Mouse (Mus musculus): ENCODE results near the gene Sh3bp4.

The Sh3bp4 gene

DNA sequence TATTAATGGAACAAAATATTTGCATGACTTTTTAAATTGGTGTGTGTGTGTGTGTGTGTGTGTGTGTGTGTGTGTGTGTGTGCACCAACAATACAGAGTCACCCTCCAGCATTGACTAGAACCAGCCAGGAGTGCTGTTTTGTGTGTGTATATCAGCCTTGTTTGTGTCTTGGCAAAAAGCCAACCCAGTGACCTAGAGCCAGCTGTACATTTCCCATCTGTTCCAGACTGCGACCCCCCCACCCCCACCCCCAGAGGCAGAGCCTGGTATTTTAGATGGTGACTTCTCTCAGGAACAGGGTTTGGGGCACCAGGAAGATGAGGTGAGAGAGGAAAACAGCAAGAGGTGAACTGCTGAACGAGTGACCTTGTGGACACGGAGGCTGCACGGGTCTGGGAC, 24.2 kb downstream of the Sh3bp4 start:
- no peak for DNase-seq

DNA sequence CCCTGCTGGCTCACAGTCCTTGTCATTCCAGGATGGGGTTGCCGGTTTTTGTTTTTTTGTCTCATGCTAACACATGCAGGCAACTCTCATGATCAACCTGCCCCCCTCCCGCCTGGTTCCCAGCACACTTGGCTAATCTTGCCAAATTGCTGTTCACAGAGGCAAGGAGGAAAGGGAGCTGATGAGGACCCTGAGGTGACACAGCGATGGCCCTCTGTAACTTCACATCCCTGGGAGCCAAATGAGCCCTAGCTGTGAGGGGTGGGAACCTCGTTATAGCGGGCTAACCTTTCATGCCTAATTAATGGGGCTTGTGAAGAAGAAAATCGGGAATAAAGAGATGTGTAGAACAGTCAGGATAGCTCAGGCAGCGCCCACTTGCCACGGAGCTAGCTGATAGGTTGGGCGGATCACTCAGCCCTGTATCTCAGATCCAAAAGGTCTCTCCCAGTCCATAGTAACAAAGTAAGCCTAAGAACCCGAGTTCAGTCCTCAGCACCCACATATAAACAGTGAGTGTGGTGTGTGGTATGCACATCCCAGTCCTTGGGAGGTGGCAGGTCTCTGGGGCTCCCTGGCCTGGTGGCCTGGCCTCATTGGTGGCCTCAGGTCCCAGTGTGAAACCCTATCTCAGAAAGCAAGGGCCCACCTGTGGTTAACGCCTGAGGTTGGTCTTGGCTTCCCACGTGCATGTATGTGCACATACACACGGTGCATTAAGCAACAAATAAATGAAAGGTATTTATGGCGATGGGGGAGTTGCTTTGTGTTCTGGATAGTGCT, 25.6 kb downstream of the Sh3bp4 start:
- no peak for DNase-seq

DNA sequence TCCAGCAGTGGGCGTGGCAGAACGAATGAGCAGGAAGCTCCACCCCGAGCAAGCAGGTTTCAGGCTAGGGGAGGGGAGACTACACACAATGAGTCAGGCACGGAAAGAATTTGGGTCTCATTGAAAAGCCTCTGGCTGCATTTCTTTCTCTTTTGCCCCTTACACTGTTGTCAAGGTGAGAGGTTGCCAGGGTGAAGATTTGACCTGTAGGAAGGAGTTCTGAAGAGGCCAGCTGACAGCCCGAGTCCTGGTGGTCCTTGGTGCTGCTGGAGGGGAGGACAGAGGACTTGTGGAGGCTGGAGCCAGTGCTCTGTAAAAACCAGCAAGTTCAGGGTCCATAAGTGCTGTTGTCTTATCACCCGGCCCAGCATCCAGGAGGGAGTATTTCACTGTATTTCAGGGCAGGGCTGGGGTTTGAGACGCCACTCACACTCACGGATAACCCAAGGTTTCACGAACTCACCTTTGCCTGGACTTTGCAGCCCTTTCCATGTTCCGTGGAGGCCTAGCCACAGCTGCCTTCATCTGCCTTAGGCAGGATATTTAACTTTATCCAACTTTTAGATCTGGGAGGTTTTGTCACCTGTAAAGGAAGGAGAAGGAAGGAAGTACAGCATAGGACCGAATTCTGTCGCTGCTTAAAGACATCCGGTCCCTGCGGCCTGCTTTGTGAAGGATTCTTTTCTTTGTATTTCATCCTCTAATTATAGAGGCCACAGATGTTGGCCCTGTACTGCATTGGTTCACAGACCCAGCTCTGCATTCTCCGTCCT, 32.2 kb downstream of the Sh3bp4 start:
- DNase-seq: no peak

DNA sequence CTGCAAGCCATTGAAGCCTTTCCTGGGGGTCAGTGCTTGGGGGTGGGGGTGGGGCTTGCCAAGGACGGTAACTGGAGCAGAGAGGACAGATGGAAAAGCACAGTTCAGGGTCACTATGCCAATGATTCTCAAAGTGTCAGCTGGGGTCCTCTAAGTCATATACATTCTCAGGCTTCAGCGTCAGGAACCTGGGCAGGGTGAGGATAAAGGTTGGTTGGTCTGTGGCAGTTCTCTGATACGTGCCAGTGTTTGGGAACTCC, 32.7 kb downstream of the Sh3bp4 start:
- DNase-seq: no peak

DNA sequence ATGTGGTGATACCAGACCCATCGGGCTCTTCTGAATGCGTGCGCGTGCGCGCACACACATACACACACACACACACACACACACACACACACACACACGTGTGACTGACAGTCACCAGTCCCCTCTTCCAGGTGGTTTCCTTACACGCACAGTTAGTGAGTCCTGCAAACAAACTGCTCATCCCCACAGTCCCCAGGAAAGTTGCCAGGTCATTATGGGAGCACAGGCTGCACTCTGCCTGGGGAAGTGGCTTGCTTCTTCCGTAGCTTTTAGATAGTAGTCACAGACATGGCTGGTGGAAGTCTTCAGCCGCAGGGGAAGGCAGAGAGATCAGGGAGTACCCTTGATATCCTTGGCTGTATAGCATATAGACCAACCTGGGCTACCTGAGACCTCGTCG, 33.3 kb downstream of the Sh3bp4 start:
- DNase-seq: no peak

DNA sequence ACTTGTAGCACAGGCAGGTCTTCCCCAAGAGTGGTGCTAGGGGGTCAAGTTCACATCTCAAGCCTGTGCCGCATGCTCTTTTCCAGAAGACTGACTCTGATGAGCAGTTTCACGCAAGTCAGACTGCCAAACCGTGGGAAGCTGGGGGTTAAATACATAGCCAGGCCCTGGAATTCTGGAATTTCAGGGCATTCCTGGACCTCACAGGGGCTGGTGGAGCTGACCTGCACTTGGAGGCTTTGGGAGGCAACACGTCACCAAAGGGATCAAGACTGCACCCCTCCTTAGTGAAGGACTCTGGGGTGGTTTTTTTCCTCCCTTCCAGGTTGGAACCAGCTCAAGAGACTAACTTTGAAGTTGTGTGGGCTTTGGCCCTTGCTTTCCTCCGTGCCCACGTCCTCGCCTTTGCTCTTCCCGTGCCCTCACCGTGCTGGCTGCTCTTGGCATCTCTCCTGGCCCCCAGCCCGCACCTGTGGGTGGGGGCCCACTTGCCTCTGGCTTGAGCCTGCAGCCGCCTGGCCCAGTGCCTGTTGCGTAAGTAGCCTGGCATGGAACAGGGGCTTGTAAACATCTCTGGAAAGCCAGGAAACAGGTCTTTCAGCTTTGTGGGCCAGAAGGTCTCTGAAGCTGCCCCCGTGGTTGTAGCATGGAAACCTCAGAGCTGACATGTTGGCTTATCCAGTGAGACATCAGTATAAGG, 34.0 kb downstream of the Sh3bp4 start:
- DNase-seq: peak; percentile 74 to 86

DNA sequence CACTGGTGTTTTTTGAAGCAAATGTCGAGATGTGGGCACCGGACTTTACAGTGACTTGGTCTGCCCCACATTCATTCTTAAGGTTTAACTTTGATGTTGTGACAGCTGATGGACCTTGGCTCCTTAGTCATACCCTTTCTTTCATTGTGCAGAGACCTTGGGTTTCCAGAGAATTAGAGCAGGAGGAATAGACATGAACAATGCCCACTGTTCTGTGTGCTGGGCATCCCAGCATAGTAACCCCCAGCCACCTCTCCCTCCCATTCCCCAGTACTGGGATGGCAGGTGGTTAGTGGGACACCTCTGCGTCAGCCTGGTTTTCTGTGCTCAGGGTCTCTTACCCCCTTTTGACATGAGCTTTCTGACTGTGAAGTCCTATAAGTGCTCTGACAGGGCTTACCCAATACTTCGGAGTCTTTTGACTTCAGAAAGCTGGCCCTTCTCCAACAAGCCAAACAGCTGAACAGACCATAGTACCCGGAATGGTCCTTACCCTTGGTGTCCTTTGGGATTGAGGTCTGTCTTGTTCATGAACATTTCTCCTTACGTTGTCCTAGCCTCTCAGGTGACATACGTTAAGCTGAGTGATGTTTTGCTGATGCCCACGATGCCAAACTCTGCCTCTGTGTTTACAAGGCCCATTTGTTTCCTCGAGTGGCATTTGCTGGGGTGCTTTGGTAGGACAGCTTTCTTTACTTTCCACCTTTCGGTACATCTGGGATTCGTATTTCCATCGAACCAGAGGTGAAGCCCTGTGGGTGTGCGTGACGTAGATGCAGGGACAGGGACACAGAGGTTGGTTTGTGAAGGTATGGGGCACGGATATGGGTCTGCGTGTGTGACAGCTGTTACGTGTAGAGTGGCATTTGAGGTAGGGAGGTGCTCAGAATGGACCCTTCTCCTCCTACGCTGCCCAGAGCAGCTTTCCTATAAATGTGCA, 35.9 kb downstream of the Sh3bp4 start:
- no peak for DNase-seq

DNA sequence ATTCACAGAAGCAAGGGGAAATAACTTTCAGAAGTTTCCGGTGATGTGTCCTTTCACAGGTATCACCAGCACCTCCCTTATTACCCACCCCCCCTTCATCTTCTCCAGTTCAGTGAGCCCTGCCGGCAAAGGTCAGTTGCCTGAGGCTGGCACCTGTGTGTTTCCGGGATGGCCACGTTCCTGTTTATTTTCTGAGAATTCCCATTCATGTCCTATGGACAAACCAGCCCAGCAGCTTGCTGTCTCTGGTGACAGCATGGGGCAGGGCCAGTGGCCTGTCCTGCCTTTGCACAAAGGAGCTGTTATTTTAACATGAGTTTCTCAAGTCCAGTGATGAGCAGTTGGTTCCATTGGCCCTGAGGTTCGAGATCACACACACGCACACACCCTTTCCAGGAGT, 37.3 kb downstream of the Sh3bp4 start:
- DNase-seq: peak; percentile 43 to 45

DNA sequence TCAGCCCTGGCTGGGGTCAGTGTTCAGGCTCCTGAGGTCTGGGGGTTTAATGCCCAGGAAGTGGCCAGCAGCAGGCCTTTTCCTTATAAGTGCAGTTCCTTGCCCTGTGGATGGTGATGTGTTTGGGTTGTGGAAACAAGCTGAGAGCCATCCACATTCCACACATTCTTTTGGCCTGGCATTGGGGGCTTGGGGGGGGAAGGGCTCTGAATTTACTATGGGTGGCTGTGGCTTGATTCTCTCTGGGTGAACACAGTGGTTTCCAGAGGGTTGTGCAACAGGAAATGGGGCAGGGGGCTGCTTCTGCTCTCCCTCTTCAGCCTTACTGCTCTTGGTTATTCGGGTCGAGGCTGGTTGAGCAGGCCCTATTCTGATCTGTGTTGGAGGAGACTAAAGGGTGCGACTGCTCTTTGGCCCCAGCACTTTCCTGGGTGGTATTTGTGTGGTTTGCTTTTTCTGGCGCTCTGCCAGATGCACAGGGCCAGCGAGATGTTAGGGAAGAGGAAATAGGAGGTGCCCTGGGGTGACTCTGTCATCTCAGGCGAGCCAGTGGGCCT, 38.2 kb downstream of the Sh3bp4 start:
- DNase-seq: peak; percentile 79 to 80

DNA sequence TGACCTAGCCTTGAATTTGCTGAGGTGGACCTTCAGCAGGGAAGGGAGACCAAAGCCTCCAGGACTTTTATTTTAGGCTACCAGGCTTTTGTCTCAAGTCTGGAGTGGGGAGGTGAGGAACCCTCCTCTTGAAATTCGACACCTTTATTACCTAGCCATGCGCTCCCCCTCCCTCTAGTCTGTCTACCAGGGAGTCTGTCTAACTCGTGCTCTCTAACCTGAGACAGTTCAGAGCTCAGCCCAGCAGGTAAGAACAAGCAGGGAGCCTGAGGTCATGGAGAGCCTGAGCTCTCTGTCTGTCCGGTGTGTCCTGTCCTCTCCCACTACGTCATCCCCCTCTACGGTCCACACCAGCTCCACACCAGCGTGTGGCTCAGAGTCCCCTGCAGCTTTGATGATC, 39.6 kb downstream of the Sh3bp4 start:
- DNase-seq: no peak

DNA sequence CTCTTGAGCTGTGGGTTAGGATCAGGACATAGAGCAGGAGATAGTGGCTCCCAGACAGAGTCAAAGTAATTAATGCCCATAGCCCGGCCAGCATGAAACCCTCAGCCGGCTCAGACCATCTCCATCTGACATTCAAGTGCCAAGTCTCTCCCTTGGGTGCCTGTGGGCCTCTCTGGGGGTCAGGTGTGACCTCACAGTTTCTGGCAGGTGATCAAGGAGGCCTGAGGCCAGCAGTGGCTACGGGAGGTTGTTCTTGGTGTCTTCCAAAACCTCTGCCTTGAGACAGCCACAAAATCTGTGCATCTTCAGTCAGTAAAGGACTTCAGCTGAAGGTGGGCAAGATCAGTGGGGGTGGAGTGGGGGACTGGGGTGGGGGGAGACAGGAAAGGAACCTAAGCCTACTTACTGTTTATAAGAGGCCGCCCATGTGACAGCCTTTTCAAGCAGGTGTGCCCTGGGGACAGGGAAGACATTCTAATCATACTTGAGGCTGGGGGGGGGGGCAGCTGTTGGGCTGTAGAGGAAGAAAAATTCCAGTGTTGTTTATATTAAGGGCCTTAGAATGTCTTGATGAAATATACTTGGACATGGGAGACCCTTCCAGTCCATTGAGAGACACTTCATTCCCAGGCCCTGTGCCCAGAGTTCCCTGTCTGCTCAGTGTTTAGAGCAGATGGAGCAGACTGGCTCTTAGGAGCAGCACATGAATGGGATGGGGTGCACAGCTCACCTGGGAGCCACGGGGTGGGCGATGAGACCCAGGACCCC, 40.7 kb downstream of the Sh3bp4 start:
- no peak for DNase-seq

DNA sequence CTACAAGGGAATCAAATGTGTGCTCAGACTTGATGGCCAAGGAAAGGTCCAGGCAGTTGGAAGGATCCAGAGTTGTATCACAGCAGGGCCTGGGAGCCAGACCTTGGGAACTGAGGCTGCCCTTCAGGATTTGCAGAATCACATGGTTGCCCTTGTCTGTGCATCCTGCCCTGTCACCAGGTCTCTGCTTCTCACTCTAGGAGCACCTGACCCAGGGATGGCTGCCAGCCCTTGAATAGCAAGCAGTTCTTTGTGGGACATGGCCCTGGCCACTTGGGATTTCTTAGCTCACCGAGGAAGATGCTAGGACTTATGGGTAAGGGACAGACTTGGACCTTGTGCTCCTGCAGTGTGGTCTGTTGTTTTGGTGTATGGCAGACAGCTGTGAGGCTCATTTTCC, 42.3 kb downstream of the Sh3bp4 start:
- peak; percentile 50 to 59 for DNase-seq

DNA sequence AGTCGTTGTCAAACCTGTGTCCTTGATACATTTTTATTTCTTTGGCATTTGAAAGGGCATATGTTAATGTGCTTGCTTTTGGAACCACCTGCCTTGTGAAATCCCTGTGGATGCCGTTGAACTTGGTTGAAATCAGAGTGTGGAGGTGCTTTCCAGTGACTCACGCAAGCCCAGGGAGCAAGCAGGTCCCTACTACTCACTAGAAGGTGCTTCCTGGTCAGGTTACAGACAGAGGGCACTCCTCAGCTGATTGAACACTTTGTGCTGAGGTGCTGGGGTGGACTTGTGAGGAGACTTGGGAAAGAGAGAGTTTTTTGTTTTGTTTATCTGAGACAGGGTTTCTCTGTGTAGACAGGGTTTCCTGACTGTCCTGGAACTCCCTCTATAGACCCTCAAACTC, 43.5 kb downstream of the Sh3bp4 start:
- no peak for DNase-seq

DNA sequence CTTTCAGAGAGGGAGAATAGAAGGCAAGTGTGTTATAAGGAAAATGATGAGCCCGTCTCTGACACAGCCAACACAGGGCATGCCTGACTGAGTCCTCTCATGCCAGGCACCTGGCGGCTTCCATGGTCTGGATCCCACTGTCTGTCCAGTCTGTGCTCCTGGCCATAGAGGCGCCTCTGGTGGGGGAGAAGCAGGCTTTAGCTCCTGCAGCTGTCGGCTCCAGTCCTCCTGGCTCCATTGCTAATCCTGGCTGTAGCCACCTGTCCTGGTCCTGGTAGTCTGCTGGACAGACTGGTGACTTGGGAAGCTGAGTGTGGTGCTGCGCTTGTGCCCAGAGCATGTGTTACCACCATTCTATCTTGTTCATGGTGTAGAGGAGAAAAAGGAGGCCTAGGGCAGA, 46.8 kb downstream of the Sh3bp4 start:
- DNase-seq: no peak

DNA sequence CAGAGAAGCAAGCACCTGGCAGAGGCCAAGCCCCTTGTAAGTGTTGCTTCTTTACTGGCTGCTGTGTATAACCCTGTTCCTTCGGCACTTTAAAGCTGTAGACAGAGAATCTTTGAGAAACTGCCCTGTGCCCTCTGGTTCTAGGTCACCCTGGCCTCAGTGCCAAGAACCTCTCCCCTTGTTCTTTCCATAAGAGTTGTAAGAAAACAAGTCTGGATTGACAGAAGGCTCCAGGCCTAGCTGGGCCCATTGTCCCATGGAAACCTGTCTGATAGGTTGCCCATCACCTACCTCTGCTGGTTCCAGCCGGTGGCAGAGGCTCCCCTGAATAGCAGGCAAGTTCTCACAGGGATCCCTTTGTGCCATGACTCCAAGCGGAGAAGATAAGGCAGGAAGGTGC, 47.9 kb downstream of the Sh3bp4 start:
- peak; percentile 35 to 63 for DNase-seq

DNA sequence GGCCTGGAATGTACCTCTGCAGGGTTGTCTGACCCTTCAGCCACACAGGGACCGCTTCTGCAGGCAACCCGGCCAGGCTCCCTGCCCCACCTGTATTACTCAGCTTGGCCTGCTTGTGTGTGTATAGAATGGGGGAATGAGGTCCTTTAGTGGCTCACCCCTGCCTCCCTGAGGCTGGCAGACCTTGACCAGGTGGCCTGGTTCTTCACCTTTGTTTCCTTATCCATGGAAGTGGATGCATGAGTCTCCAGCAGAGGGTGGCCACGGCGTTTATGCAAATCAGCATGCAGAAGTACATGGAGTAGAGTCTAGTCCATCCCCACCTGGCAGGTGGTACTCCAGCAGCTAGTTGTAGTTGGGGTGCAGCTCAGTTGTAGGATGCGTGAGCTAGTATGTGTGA, 48.6 kb downstream of the Sh3bp4 start:
- peak in 1 of 2 experiments; percentile 7 for DNase-seq

DNA sequence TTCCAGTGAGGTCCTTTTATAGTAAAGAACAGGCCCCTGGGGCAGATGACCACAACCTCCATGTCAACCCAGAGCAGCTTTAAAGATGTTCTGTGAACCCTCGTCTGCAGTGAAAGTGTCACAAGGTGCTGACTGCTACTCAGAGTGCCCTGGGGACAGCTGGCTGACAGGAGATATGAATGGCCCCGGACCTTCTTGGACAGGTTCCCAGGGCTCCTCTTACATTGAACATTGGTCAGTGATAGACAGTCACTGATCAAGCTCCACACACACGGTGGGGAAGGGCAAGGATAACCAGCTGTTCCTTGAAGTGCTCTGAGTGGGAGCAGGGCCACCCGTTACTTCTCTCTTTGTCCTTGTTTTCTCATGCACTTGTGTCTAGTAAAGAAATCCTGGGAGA, 50.1 kb downstream of the Sh3bp4 start:
- DNase-seq: no peak

DNA sequence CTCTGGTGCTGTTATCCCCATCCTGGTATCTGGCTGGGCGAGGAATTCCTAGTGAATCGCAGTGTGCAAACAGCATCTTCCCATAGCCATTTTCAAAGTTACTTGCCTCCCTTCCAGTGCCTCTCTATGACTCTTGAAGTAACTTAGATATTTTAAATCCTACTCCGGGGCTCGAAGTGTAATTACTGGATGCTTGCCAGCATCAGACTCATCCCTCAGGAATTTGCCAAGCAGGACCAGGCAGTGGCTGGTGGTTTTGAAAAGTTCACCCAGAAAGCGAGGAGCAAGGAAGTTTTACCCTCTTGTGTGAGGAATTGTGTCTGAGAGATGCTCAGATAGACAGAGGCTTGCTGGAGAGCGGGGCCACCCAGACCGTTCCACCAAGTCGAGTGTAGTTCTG, 51.3 kb downstream of the Sh3bp4 start:
- DNase-seq: peak; percentile 44 to 52

DNA sequence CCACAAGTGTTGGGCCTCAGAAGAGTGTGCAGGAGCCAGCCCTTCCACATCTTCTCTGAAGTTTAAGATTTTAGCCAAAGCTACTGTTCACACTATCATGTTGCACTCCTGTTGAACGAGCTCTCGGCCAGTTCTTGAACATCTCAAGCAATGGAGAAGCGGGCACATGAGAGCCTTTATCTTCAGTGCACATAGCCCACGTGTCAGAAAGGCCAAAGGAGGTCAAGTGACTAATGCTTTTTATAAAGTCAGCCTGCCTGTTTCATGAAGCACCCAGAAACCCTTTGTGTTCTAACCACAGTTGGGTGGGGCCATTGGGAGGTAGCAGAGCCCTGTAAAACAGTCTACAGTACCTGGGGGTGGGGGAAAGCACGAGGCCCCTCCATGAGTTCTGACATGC, 52.2 kb downstream of the Sh3bp4 start:
- DNase-seq: no peak

DNA sequence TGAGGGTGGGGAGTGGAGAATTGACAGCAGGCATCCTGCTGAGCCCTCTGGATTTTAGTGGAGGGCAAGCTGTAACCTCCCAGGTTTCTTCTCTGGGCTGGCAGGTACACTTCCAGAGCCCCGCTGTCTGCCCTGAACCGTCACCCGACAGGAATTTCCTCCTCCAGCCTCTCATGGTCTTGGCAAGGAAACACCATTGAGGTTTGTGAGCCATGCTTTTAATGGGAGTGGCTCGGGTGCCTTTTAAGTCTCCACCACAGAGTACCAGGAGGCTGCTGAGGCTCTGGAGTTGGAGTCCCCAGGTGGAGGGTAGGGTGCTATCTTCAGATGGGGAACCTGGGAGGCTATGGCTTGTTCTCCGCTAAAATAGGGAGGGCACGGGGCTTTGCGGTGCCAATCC, 53.9 kb downstream of the Sh3bp4 start:
- peak in 1 of 2 experiments; percentile 34 for DNase-seq

DNA sequence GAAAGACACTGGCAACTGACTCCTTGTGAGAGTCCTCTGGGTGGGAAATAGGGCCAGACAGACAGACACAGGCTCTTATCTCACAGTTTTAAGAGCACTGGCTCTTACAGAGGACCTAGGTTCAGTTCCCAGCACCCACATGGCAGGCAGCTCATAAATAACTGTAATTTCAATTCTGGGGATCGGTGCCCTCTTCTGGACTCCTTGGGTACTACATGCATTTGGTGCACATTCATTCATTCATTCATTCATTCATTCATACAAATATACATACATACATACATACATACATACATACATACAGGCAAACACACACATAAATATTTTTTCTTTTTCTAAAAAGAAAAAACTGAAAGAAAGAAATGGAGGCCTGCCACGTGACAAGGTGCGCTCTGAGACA, 56.9 kb downstream of the Sh3bp4 start:
- no peak for DNase-seq

DNA sequence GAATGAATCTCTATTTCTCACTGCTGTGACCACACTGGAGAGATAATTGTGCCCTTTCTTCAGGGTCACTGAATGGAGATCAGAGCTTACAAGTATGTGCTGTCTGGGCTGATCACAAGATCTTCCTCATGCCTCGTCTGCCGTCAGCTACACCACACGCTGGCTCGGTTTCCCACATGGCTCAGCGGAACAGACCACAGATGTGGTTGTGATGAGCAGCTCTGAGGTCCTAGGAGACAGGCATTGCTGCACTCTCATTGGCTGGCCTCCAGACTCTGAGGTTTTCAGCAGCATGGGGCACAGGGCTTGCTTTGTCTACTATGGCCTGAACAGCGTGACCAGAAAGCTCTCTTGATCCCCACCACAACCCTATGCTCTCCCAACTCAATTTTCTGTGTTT, 60.2 kb downstream of the Sh3bp4 start:
- no peak for DNase-seq
